Mouse (Mus musculus) heart, postnatal 36 days (tissue): ENCODE measurements around the gene Syna. TPM values are rescaled to one million over a fixed set of nuclear protein-coding genes. Genes with fewer than 3 reads are reported as not detected.

Source experiments
- DNase-seq, 2 experiments: peaks; one replicate each; pipeline ENCODE4 v3.0.0; 2021 to 2022
- intact Hi-C: fragments of 180-260 bp; cut with DNase I; formaldehyde crosslinking; loops from one replicate; pipeline ENCODE4 v1.15.1; 2025
- total RNA-seq, 2 experiments: library from RNA; stranded (reverse); gene quantifications; 2 replicates each; pipeline ENCODE4 v1.2.3; 2021

Gene Syna
- total RNA-seq, 2 experiments from 2014 or later = not detected

DNA sequence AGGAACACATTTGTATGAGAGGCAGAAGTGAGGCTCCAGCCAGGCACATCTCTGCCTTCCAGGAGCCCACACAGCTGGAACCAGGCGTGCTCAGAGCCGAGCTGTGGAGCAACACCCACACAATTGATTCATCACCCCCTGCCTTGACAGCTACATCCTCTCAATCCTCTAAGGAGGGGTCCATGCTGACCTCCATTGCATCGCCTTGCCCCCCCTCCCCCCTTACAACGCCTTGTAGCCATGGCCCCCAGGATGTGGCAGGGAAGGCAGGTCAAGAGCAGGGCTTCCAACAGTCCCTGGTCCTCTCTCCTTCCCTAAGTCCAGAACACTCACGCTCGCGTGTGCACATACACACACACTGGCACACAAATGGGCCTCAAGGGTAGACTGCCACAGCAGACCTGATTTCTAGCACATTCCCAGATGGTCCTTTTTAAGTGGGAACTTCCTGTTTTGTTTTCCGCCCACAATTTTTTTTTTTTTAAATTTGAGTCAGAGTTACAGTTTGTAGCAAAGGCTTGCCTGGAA lies 9.1 kb upstream of the Syna start:
- no peak for DNase-seq
- intact Hi-C loops = loop anchor here (2.0 kb wide), 1 partner anchor 14 kb away; no protein-coding TSS in a partner anchor

DNA sequence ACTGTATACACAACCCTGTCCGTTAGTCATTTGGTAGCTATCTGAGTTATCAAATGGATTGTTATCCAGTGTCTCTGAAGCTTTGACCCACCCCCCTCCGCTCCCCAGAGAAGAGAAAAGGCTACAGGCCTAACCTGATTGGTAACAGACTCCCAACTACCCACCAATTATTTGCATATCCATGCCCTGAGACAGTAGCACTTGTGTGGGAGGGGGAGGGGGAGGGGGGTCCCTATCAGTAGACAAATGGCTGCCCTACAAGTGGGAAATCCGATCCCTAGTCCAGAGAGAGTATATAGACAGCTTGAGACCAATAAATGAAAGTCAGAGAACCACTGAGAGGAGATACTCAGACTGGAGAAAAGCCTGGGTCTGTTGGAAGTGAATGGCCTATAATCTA lies 8.1 kb upstream of the Syna start:
- intact Hi-C loops = loop anchor here (2.0 kb wide), 1 partner anchor 13 kb away; no protein-coding TSS in a partner anchor
- no peak for DNase-seq

DNA sequence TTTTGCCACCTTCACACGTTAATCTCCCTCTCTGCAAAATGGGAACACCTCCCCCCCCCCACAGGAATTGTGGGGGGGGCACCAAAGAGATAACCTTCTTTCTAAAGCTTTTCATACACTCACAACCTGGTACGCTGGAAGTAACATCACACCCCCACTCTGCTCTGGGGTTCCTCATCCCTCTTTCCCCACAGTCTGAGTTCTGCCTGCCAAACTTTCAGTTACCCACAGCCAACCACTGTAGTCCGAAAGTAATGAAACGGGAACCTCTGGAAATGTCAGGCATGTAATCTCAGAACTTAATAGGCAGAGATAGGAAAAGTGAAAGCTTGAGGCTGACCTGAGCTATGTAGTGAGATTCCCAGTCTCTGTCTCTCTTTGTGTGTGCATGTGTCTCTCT lies 7.5 kb upstream of the Syna start:
- DNase-seq = no peak
- intact Hi-C loops = no loop called here

DNA sequence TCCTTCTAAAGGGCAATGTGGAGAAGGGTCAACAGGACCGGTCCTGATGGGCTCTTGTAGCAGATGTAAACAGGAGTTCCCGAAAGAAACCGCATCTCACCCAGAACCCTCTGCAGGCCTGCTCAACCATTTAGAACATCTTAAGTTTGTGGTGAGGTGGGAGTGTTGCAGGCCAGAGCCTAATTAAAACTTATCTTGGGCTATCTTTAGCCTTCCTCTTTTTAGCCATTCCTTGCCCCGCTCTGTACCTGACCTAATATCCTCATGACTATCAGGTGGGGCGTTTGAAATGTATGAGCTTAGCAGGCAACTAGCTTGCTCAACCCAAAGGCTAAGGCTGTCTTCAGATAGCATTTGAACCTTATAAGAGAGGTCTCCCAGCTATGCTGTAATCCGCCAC lies 5.7 kb upstream of the Syna start:
- no peak for DNase-seq
- intact Hi-C loops = no loop called here

DNA sequence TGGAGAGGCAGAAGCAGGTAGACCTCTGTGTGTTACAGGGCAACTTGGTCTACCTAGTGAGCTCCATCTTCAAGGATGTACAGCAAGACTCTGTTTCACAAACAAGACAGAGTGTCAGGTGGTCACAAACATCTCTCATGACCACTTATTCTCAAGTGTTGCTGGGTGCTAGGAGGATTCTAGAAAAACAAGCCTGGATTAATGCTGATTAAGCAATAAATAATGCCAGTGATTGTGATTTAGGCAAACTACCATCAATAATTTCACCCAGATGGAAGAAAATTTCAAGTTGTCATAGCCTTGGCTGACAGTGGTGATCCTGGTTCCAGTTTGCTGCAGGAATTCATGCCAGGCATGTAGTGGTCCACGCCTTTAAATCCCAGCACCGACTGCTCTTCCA lies 4.3 kb upstream of the Syna start:
- no peak for DNase-seq
- intact Hi-C loops = no loop called here

DNA sequence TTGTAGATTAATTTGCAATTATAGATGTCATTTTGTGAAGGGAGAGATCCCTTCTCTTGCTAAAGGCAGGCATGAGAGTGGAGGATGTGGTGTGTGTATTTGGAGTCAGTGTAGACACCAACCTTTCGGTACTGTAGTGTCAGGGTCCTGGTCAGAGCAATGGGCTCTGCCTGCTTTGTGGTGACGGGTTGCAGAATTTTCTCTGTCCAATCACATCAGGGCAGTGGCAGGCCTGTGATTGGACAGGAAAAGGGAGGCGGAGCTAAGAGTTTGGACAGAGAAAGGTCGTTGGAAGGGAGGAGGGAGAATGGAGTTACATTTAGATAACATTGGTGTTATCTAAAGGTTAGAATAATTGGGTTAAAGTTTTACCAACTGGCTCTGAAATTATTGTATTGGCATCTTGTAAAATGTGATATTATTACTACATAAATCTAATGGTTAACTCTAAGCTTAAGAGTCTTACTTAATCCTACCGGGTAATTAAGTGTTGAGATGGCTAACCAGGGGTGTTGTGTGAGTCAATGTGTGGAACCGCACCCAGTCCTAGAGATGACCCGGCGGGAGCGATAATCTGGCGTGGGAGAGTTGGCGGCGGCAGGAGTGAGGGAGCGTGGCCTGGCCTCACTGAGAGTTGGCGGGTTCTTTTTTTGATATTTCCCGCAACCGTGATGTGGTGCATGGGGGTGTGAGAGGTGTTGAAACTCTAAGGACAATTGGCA lies 640 bp upstream of the Syna start:
- DNase-seq = no peak
- intact Hi-C loops = no loop called here

DNA sequence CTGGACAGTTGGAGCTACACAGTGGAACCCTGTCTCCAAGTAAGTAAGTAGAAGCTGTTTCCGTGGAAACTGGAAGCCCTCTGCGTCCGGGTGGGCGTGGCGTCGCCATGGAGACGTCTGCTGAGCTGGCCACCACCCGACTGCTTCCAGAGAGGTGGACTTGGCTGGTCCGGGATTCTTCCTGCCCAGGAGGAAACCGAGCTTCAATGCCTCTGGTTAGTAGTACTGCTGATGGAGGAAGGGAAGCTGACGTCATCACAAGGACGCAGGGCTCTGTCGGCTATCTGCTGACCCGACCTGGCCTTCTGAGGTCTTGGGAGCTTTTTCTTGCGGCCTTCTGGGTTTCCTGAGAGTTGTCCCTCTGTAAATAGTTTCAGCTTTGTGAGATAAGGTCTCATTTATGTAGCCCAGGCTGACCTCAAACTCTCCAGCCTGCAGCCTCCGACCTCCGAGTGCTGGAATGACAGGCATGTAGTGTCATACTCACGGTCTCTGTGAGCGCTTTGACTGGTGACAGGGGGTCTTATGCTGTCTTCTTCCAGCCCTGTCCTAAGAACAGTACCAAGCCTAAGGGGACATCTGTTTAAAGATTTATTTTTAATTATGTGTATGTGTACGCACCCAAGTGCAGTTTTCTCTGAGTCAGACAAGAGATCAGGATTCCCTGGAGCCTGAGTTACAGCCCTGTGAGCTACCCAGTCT lies 4.4 kb downstream of the Syna start:
- intact Hi-C loops = loop anchor here (2.0 kb wide), 1 partner anchor 13 kb away; no protein-coding TSS in a partner anchor

DNA sequence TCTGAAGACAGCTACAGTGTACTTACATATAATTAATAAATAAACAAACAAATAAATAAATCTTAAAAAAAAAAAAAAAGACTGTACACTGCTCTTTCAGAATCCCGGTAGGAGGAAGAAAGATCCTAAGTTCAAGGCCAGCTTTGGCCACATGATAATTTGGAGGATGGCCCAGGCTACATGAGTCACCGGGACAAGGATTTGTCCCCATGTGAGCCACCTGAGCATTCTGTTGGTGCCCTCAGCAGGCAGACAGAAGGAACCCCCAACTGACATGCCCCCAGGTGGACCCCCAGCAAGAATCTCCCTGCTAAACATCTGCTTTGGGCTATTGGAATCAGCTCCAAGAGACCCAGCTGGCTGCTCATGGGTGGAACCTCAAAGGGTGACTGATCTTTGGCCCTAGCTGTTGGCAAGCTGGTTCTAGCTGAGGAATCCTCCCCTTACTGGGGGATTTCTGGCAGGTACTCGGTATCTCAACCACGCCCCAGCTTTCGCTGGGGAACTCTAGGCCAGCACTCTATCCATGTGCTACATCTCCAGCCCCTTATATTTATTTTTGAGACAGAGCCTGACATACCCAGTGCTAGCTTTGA lies 5.9 kb downstream of the Syna start:
- intact Hi-C loops = loop anchor here (2.0 kb wide), 1 partner anchor 15 kb away; no protein-coding TSS in a partner anchor
- no peak for DNase-seq

More for the DNA sequence above, 4.4 kb downstream of the Syna start:
- peak; percentile 77 to 83 for DNase-seq

DNA sequence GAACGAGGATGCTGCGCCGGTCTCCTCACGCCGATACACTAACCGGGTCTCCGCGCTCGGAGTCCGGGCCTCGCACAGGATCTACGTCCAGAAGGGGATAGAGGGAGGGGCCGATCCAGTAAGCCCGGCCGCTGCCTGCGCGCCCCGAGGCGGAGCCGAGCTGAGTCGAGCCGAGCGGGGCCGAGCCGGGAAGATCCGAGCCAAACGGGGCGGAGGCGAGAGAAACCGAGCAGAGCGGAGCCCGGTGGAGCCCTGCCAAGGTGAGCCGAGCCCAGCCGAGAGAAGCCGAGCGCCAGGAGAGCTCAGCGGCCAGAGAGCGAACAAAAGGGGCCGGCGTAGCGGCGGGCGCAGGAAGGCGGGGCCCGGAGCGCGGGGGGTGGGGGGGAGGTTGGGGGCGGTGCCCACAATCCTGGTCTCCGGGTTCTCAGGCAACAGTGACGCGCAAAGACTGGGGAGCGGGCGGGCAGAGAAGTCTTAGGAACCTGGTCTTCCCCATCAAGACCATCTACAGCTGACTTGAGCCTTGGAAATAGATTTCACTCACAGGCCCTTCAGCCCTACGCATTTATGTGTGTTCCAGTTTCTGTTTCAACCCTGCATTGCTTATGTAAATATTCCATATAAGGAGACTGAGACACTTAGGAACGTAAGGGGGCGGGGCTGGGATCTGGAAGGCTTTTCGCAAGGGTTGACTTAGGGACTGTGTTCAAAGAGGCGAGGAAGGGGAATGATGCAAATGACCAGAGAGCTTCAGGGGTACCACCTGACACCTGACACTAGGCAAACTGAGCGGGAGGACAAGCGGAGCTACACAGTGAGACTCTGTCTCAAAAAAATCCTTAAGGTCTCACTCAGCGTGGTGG lies 7.6 kb downstream of the Syna start, which contains the start of gene Clip2:
Gene Clip2, minus strand, starts transcription at position 325 of the 863 bp plus-strand sequence.
- peak; percentile 99 for DNase-seq
- intact Hi-C loops = loop anchor here (1.0 kb wide), 1 partner anchor 20 kb away; no protein-coding TSS in a partner anchor

DNA sequence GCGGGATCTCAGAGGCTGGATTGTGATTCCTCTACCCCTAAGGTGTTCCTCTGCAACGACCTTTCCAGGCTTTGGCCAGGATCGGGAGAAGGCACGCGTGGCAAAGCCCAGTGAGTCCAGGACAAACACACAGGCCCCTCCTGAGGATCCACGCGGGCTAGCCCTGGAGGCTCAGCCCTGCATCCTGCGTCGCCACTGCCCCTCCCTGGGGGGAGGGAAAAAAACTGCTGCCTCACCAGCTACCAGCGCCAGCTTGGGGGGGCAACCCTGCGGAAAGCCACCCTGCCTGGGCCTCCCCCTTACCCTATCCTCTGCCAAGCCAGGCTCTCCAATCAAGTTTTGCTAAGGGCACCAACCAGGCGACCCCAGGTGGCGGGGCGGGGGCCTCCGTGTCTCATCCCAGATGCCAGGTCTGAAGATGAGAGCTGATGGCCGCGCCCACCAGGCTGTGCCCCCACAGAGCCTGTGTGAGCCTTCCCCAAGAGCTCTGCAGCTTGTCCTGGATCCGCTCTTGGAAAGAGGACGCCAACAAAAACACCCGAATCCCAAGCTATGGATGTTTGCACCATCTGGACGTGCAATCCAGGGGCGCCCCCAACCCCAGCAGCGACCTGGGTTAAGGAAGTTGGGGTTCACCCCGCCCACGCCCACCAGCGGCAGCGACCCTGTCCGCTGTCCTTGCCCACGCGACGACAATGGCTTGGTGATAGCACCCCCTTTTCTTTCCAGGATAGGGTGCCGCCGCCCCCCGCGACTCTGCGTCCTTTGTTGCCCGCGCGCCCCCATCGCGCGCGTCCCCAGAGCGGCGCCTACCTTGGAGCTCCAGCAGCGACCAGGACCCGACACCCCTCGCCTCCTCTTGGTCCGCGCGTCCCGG lies 8.5 kb downstream of the Syna start:
- intact Hi-C loops = loop anchor here (1.0 kb wide), 1 partner anchor 21 kb away; no protein-coding TSS in a partner anchor
- peak; percentile 37 to 44 for DNase-seq

DNA sequence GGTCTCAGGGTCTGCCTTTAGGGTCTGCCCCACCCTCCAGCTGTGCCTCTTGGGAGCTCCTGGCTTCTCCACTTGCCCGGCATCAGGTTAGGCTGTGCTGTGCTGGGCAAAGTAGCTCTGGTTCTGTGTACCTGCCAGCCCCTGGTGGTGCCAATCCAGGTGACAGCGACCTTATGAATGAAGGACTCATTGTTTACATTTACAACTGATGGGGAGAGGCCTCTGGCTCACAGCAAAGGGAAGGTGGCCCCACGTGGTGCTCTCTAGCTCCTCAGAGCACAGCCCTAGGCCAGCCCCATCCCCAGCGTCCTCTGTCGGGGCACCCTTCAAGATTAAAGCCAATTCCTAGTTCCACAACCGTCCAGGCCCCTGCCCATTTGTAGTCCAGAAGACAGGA lies 9.1 kb downstream of the Syna start:
- no peak for DNase-seq
- intact Hi-C loops = no loop called here

DNA sequence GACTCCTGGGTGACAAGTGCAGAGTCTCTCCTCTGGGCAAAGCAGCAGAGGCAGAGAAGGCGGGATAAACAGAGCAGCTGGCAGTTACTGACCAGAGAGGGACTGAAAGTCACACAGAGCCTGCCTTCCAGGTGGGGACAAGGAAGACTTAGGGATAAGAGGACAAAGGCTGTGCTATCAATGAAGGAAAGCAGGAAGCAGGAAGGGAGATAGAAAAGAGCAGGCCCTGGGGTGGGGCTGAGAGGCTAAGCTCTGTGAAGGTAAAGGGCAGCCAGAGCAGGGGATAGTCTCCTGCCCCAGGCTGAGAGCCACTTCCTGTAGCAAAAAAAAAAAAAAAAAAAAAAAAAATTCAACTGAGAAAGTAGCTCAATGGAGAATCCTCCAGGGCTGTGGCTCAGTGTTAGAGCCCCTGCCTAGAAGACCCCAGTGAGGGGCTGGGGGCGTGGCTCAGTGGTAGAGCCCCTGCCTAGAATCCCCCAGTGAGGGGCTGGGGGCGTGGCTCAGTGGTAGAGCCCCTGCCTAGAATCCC lies 10.3 kb downstream of the Syna start:
- intact Hi-C loops = no loop called here
- no peak for DNase-seq

DNA sequence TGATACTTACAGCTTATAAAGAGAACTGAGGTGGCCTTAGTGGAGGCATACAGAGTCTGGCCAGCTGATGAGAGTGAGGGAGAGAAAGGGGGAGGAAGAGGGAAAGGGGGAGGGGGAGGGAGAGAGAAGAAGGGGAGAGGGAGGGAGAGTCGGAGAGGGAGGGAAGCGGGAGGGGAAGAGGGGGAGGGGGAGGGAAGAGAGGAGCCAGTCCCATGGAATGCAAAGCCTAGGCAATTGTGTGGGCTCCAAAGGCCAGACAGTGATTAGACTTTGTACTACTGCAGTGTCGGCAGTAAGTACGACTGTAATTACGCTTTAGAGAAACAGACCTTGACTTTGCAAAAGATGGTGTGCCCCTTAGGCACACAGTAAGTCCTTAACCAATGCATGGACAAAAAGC lies 11.7 kb downstream of the Syna start:
- DNase-seq = no peak
- intact Hi-C loops = no loop called here

DNA sequence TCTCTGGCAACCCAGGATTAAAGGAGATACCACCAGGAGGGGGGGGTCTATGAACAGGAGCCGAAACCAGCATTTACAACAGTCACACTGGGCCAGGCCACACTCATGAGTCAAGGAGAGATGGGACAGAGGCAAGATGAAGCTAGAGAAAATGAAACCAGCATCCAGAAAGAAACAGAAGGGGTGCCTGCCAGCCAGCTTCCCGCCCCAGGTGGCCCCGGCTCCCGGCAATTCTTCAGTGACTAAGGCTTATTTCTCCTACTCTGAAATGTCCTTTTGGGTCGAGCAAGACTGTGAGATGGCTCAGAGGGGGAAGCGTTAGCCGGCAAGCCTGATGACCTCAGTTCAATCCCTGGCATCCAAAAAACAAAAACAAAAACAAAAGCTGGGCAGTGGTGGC lies 13.2 kb downstream of the Syna start:
- DNase-seq = no peak
- intact Hi-C loops = no loop called here

DNA sequence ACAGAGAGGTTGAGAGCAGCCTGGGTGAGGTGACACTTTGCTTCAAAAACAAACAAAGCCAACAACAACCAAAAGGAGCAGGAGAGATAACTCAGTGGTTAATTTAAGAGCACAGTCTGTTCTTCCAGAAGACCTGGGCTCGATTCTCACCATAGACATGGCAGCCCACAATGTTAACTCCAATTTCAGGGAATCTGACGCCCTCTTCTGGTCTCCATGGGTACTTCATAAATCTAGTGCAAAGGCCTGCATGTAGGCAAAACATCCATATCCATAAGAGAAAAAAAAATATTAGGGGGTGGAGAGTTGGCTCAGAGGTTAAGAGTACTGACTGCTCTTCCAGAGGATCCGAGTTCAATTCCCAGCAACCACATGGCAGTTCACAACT lies 14.7 kb downstream of the Syna start:
- DNase-seq = no peak
- intact Hi-C loops = loop anchor here (2.0 kb wide), 1 partner anchor 38 kb away; no protein-coding TSS in a partner anchor

DNA sequence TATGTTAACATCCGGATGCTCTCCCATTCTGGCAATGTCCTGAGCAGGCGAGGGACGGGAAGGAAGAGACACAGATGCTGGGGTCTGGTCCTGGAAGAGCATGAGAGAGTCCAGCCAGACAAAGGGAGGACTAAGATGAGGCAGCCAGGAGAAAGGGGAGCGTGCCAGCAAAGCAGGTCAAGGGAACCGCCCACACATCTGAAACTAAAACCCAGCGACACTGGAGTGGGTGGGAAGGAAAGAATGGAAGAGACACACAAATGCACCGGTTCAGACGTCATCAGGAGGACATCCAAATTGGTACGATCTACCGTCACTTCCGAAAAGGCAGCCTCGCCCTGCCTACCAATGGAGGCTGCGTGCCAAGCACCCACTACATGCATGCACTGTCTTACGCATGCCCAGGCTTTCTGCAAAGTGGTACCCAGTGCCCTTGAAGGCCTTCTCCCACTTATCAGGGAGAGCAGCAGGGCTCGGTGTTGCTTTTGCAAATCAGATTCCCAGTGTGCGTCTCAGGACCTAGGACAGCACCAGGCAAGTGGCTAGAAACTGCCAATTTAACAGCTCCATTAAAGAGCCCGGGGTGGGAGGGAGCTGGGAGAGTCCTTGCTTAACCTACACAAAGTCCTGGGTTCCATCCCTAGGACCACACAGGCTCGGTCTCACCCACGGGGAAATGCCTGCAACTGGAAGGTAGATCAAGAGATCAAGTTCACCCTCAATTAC lies 15.3 kb downstream of the Syna start:
- DNase-seq = peak; percentile 40 to 43
- intact Hi-C loops = loop anchor here (2.0 kb wide), 1 partner anchor 38 kb away; no protein-coding TSS in a partner anchor

DNA sequence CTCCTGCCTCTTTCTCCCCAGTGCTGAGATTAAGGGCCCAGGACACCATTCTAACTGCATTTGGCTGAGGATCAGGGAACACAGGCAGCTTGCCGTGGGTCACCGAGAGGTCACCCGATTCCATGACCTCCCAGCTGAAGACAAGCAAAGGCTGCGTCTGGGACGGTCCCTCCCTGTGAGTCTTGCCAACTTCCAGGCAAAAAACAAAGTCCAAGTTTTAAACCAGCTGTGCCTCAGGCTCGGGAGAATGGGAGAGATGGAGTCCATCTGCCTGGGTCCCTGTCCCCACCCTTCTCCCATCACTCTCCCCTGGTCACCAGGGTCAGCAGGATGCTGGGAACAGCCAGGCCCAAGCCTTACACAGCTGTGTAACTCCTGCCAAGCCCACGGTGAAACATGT lies 18.3 kb downstream of the Syna start:
- DNase-seq = peak; percentile 78 to 79
- intact Hi-C loops = no loop called here

DNA sequence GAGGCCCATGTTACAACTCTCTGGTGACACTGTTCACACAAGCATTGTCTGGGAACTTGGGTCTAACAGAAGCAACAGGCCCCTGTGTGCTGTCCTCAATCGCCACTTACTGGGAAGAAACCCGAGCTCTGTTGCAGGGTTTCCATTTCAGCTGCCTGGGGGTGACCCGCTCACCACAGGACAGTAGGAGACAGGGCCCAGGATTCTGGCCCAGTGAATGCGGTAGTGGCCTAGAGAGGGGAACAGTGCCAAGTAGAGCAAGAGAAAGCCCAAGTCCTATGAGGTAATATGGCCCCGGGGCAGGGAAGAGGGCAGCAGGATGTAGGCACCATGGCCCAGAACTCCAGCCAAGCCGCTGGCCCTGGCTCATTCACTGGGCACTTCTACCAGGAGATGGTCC lies 19.1 kb downstream of the Syna start:
- peak; percentile 24 to 32 for DNase-seq
- intact Hi-C loops = no loop called here
